ENCODE assay signal across 23 mouse cellular contexts in genomic region chr1:21635406-21635805, GRCm38 (mm10).
DNase-seq lines count a peak whose midpoint lies in the region; ATAC-seq and TF ChIP-seq lines count a peak whose summit lies in the region.
"Had no signal": no experiment of that assay in that cellular context is flagged by ENCODE, and none has a peak within 500 bp of the region (broad histone marks: within the 10 kb centered on the region; RNA-seq: fewer than 3 reads in every experiment).

No protein-coding gene starts in this region.

- no peak overlapping the region for H3K9ac ChIP-seq in forebrain, embryonic 14.5 days (ENCODE audit: low read length)
- H3K9ac ChIP-seq in forebrain, embryonic 11.5 days (ENCODE audit: low read length): no peak overlapping the region
- no peak overlapping the region for H3K9ac ChIP-seq in heart, adult 2 months (ENCODE audit: low read depth, low read length)
- no peak overlapping the region for H3K9ac ChIP-seq in lung, embryonic 14.5 days
- H3K9ac ChIP-seq: hindbrain, embryonic 14.5 days; lung, embryonic 15.5 days; midbrain, embryonic 15.5 days; stomach, embryonic 15.5 days had no signal

- no peak for ATAC-seq in forebrain, embryonic 14.5 days
- no peak for ATAC-seq in forebrain, embryonic 11.5 days (replicated peaks; ENCODE audit: low FRiP score)
- ATAC-seq in lung, embryonic 14.5 days (ENCODE audit: insufficient read depth): no peak
- ATAC-seq: CD4-positive, CD25-positive, alpha-beta regulatory T cell, adult 4 months; midbrain, embryonic 15.5 days; Patski had no signal

- no peak overlapping the region for H3K27ac ChIP-seq in forebrain, embryonic 14.5 days (ENCODE audit: low read depth, low read length)
- H3K27ac ChIP-seq in forebrain, embryonic 11.5 days (ENCODE audit: low read depth, low read length): no peak overlapping the region
- peak overlapping the region; percentile 65 for H3K27ac ChIP-seq in heart, adult 2 months
- H3K27ac ChIP-seq in heart, embryonic 10.5 days: no peak overlapping the region
- no peak overlapping the region for H3K27ac ChIP-seq in lung, embryonic 14.5 days (ENCODE audit: low read depth)
- H3K27ac ChIP-seq: hindbrain, embryonic 14.5 days; lung, embryonic 15.5 days; midbrain, embryonic 15.5 days; stomach, embryonic 15.5 days had no signal

- DNase-seq in forebrain, embryonic 14.5 days (ENCODE audit: low spot score): peak; percentile 61
- DNase-seq in forebrain, embryonic 11.5 days (ENCODE audit: low spot score): no peak
- peak in 1 of 2 experiments; percentile 9 for DNase-seq in heart, adult 2 months
- DNase-seq in heart, embryonic 10.5 days (ENCODE audit: low spot score): no peak
- DNase-seq in lung, embryonic 14.5 days: peak; percentile 24
- DNase-seq in lung, adult 18-20 months: no peak
- peak; percentile 4 to 9 for DNase-seq in heart, postnatal 36 days
- no peak for DNase-seq in embryo, embryonic 10 days (ENCODE audit: low spot score)
- DNase-seq: adrenal gland, adult 8-10 months; cerebellum, adult 11-12 months; cerebellum, postnatal 25 days; kidney, adult 8-10 months; kidney, postnatal 25 days; right cerebral cortex, postnatal 14 days; thymus, adult 18-20 months; thymus, postnatal 4 days had no signal

- TF ChIP-seq CTCF in heart, adult 2 months (IDR thresholded peaks at IDR 0.05): peak; percentile 27
- no peak for TF ChIP-seq CTCF in lung, embryonic 14.5 days (IDR thresholded peaks at IDR 0.05; ENCODE audit: low read depth)

- H3K4me2 ChIP-seq in forebrain, embryonic 14.5 days (ENCODE audit: low read length): no peak overlapping the region
- H3K4me2 ChIP-seq in forebrain, embryonic 11.5 days (ENCODE audit: low read depth, low read length, severe bottlenecking): no peak overlapping the region
- no peak overlapping the region for H3K4me2 ChIP-seq in lung, embryonic 14.5 days
- H3K4me2 ChIP-seq: hindbrain, embryonic 14.5 days; liver, embryonic 11.5 days; lung, embryonic 15.5 days; midbrain, embryonic 15.5 days; stomach, embryonic 15.5 days had no signal

- H3K36me3 ChIP-seq in forebrain, embryonic 14.5 days (ENCODE audit: control insufficient read depth, insufficient read depth, low read length): no peaks in the 10 kb centered on the region
- no peaks in the 10 kb centered on the region for H3K36me3 ChIP-seq in forebrain, embryonic 11.5 days (ENCODE audit: control insufficient read depth, insufficient read depth, low read length)
- H3K36me3 ChIP-seq in heart, adult 2 months (ENCODE audit: control insufficient read depth, insufficient read depth, low read length): no peaks in the 10 kb centered on the region
- no peaks in the 10 kb centered on the region for H3K36me3 ChIP-seq in heart, embryonic 10.5 days
- H3K36me3 ChIP-seq in lung, embryonic 14.5 days (ENCODE audit: insufficient read depth): no peaks in the 10 kb centered on the region
- H3K36me3 ChIP-seq: lung, embryonic 15.5 days; midbrain, embryonic 15.5 days; stomach, embryonic 15.5 days had no signal

- no peak overlapping the region for H3K4me3 ChIP-seq in forebrain, embryonic 14.5 days (ENCODE audit: low read depth, low read length)
- H3K4me3 ChIP-seq in forebrain, embryonic 11.5 days (ENCODE audit: low read depth, low read length): no peak overlapping the region
- no peak overlapping the region for H3K4me3 ChIP-seq in heart, adult 2 months
- no peak overlapping the region for H3K4me3 ChIP-seq in heart, embryonic 10.5 days
- H3K4me3 ChIP-seq in lung, embryonic 14.5 days (ENCODE audit: low read depth, low read length): no peak overlapping the region
- H3K4me3 ChIP-seq: lung, embryonic 15.5 days; midbrain, embryonic 15.5 days; stomach, embryonic 15.5 days had no signal

- H3K79me2 ChIP-seq in heart, adult 2 months (replicated peaks; ENCODE audit: control insufficient read depth, insufficient read depth, low read length): no peaks in the 10 kb centered on the region

- H3K9me3 ChIP-seq in forebrain, embryonic 14.5 days (replicated peaks; ENCODE audit: control insufficient read depth, low read length): no peaks in the 10 kb centered on the region
- H3K9me3 ChIP-seq in forebrain, embryonic 11.5 days (ENCODE audit: control insufficient read depth, low read length): no peaks in the 10 kb centered on the region
- no peaks in the 10 kb centered on the region for H3K9me3 ChIP-seq in heart, embryonic 10.5 days
- no peaks in the 10 kb centered on the region for H3K9me3 ChIP-seq in lung, embryonic 14.5 days (ENCODE audit: low read depth, low read length)
- H3K9me3 ChIP-seq: lung, embryonic 15.5 days; midbrain, embryonic 15.5 days; stomach, embryonic 15.5 days had no signal

- no peak for TF ChIP-seq POLR2A in heart, adult 2 months (IDR thresholded peaks at IDR 0.05; ENCODE audit: insufficient read depth, low read depth, low read length)

- H3K4me1 ChIP-seq in forebrain, embryonic 14.5 days (ENCODE audit: control insufficient read depth, insufficient read depth, low read length): no peaks in the 10 kb centered on the region
- H3K4me1 ChIP-seq in forebrain, embryonic 11.5 days (replicated peaks; ENCODE audit: control insufficient read depth, insufficient read depth, low read length): no peaks in the 10 kb centered on the region
- no peaks in the 10 kb centered on the region for H3K4me1 ChIP-seq in heart, adult 2 months (ENCODE audit: control insufficient read depth, insufficient read depth, low read length)
- no peaks in the 10 kb centered on the region for H3K4me1 ChIP-seq in heart, embryonic 10.5 days
- no peaks in the 10 kb centered on the region for H3K4me1 ChIP-seq in lung, embryonic 14.5 days (ENCODE audit: insufficient read depth)
- H3K4me1 ChIP-seq: lung, embryonic 15.5 days; midbrain, embryonic 15.5 days; stomach, embryonic 15.5 days had no signal

- H3K27me3 ChIP-seq in forebrain, embryonic 14.5 days (replicated peaks; ENCODE audit: control insufficient read depth, insufficient read depth, low read length): no peaks in the 10 kb centered on the region
- H3K27me3 ChIP-seq in forebrain, embryonic 11.5 days (ENCODE audit: control insufficient read depth, insufficient read depth, low read length): no peaks in the 10 kb centered on the region
- no peaks in the 10 kb centered on the region for H3K27me3 ChIP-seq in heart, adult 2 months (ENCODE audit: control insufficient read depth, insufficient read depth, low read length)
- no peaks in the 10 kb centered on the region for H3K27me3 ChIP-seq in heart, embryonic 10.5 days (ENCODE audit: insufficient read depth, poor library complexity, severe bottlenecking)
- H3K27me3 ChIP-seq in lung, embryonic 14.5 days (ENCODE audit: insufficient read depth, low read length): no peaks in the 10 kb centered on the region
- H3K27me3 ChIP-seq: lung, embryonic 15.5 days; midbrain, embryonic 15.5 days; Patski; stomach, embryonic 15.5 days had no signal

- WGBS in forebrain, embryonic 14.5 days: 72% methylated on average over 2 of the region's 2 CpGs
- 94% methylated on average over 2 of the region's 2 CpGs for WGBS in forebrain, embryonic 11.5 days
- 27% methylated on average over 2 of the region's 2 CpGs for WGBS in heart, adult 2 months
- WGBS in heart, embryonic 10.5 days: 55% methylated on average over 2 of the region's 2 CpGs
- WGBS in lung, embryonic 14.5 days: 51% methylated on average over 2 of the region's 2 CpGs

- no peak for TF ChIP-seq EP300 in heart, adult 2 months (IDR thresholded peaks at IDR 0.05; ENCODE audit: insufficient read depth, low read depth, low read length)

- intact Hi-C loops in heart, adult 2 months (cut with DNase I): no loop called here
- intact Hi-C loops in heart, postnatal 36 days (cut with DNase I): loop anchor here (10.0 kb wide), 1 partner anchor 199 kb away; no protein-coding TSS in a partner anchor

Comparison
In these comparisons a context has a peak if more than half of its experiments do, and no peak if none do; other contexts are left out.
1. DNase-seq: peak in forebrain, embryonic 14.5 days (single experiment), lung, embryonic 14.5 days (single experiment) and heart, postnatal 36 days (2 of 2); none in forebrain, embryonic 11.5 days (single experiment), heart, embryonic 10.5 days (single experiment), lung, adult 18-20 months (0 of 2) and embryo, embryonic 10 days (single experiment).